Mouse (Mus musculus) forebrain, embryonic 16.5 days (tissue): ENCODE data around the gene Tspear. TPM values are rescaled to one million over a fixed set of nuclear protein-coding genes. Genes with fewer than 3 reads are reported as not detected.

ENCODE experiments used
- ATAC-seq: fragments of 200-750 bp; cut with Nextera tagmentation; 2 replicates; pipeline ENCODE4 v1.8.0; 2017; ENCODE audit warnings: mild to moderate bottlenecking, moderate library complexity
- H3K27ac ChIP-seq: fragments of 300-500 bp; sonication (generic); 2 replicates; pipeline ENCODE4 v1.5.1; 2014; ENCODE audit warnings: low read length, control low read depth
- H3K27me3 ChIP-seq: fragments of 300-500 bp; sonication (generic); replicated peaks from 2 replicates; pipeline ENCODE4 v1.6.1; 2014; ENCODE audit warnings: low read length; ENCODE audit not compliant: control insufficient read depth, insufficient read depth
- H3K36me3 ChIP-seq: fragments of 300-500 bp; sonication (generic); 2 replicates; pipeline ENCODE4 v1.6.1; 2014; ENCODE audit not compliant: control insufficient read depth, insufficient read depth
- H3K4me1 ChIP-seq: fragments of 300-500 bp; sonication (generic); replicated peaks from 2 replicates; pipeline ENCODE4 v1.6.1; 2014; ENCODE audit warnings: low read length; ENCODE audit not compliant: control insufficient read depth, insufficient read depth
- H3K4me2 ChIP-seq: fragments of 300-500 bp; sonication (generic); 2 replicates; pipeline ENCODE4 v1.6.1; 2014; ENCODE audit warnings: mild to moderate bottlenecking, low read length, control low read depth
- H3K4me3 ChIP-seq: fragments of 300-500 bp; sonication (generic); replicated peaks from 2 replicates; pipeline ENCODE4 v1.5.1; 2014; ENCODE audit warnings: mild to moderate bottlenecking, low read length, control low read depth
- H3K9ac ChIP-seq: fragments of 300-500 bp; sonication (generic); replicated peaks from 2 replicates; pipeline ENCODE4 v1.6.1; 2014; ENCODE audit warnings: low read depth, low read length, control low read depth
- H3K9me3 ChIP-seq: fragments of 300-500 bp; sonication (generic); 2 replicates; pipeline ENCODE4 v1.6.1; 2016; ENCODE audit warnings: low read length; ENCODE audit not compliant: control insufficient read depth
- WGBS: fragments of 180-500 bp; shearing (Covaris S2); extraction: QIAGEN DNeasy Blood & Tissue Kit; methylation state at CpG from one replicate; pipeline ENCODE4 v1.1.7; 2014; 5-methylcytosine and 5-hydroxymethylcytosine counted together
- polyA plus RNA-seq: library from polyadenylated mRNA; unstranded; fragments of >200 nt; fragmentation: Nextera tagmentation; extraction: Ambion mirVana; gene quantifications from 2 replicates; pipeline ENCODE4 v1.2.1, GENCODE M21; 2015

Tspear gene
- polyA plus RNA-seq, 1 experiment from 2014 or later = 0.30 TPM

DNA sequence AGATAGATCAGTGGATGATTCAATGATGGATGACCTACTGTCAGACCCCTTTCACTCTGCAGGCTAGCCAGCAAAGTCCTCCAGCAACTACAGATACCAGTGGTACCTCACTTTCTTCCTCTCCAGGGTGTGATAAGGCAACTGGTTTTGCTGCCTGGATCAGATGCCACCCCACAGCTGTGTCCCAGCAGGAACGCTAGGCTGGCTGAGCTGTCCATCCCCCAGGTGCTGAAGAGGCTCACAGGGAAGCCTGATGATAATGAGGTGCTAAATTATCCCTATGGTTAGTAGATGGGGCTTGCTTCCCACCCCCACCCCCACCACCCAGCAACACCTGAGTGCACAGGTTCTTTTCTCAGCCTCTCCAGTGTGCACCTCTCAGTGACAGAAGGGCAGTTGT, 181.2 kb downstream of the Tspear start:
- WGBS = 50% methylated on average over 1 of the region's 1 CpGs

DNA sequence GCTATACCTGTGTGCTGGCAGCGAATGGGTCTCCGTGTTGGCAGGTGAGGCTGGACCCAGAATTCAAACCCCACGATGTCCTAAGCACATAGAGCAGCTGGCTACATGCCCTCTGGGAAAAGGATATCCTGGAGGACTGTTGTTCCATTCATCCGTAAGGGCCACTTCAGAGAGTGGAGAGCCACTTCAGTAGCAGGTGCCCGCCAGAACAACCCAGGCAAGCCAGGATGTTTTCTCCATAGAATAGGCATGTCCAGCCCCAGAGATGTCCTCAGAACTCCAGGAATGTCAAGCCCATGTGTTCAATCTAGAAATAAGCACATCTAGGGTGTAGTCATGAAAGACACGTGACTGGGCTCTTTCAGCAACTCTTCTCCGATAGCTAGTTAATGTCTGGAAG, 183.3 kb downstream of the Tspear start:
- Histone ChIP-seq H3K4me3 (no peak overlapping the region), H3K27ac (no peak overlapping the region), H3K4me1 (no peaks in the 10 kb centered on the region), H3K9ac (no peak overlapping the region), H3K36me3 (no peaks in the 10 kb centered on the region), H3K4me2 (no peak overlapping the region), H3K27me3 (no peaks in the 10 kb centered on the region), H3K9me3 (no peaks in the 10 kb centered on the region)
- no peak for ATAC-seq
- WGBS = 89% methylated on average over 7 of the region's 7 CpGs

More for the DNA sequence above, 181.2 kb downstream of the Tspear start:
- Histone ChIP-seq H3K9ac (no peak overlapping the region), H3K36me3 (no peaks in the 10 kb centered on the region), H3K27ac (no peak overlapping the region), H3K4me3 (no peak overlapping the region), H3K4me1 (no peaks in the 10 kb centered on the region), H3K27me3 (no peaks in the 10 kb centered on the region), H3K4me2 (no peak overlapping the region), H3K9me3 (no peaks in the 10 kb centered on the region)
- no peak for ATAC-seq

DNA sequence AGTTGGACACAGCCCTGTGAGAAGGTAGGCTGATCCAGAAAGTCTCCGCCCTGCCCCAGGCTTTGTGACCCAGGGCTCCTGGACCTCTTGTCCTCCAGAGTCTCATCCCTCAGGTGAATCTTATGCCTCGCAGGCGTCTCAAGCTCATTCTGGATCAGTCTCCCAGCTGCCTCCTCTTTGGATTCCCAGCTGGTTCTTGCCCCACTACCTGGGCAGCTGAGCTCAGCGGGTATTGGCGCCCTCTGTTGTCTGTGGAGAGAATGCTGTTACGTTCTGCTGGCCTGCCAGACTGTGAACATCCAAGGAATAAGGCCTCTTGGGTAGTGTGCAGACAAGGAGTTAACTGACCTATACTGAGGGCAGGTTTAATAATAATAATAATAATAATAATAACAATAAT, 192.6 kb downstream of the Tspear start:
- 61% methylated on average over 6 of the region's 6 CpGs for WGBS
- H3K27me3 ChIP-seq = no peaks in the 10 kb centered on the region

DNA sequence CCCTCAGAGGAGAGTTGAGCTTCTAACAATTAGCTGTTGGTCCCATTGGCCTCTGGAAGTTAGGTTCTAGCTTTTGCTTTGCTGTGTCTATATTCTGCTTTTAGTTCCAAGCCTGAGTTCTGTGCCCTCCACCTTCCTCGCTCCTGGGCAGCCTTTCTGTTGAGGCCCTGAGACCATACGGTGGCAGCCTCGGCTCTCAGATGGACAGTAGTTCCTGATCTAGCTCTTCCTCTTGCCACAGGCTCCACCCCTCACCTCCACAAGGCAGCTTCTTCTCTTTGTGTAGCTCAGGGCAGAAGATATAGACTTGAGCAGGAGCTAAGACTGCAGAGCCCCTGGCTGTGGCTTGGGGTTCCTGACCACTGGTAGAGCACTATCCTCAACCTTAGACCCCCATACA, 193.9 kb downstream of the Tspear start:
- no peak for ATAC-seq
- Histone ChIP-seq H3K9ac (no peak overlapping the region), H3K4me3 (no peak overlapping the region), H3K4me1 (no peaks in the 10 kb centered on the region), H3K27me3 (no peaks in the 10 kb centered on the region), H3K36me3 (no peaks in the 10 kb centered on the region), H3K4me2 (no peak overlapping the region), H3K27ac (no peak overlapping the region), H3K9me3 (no peaks in the 10 kb centered on the region)
- WGBS = 73% methylated on average over 3 of the region's 3 CpGs

More for the DNA sequence above, 192.6 kb downstream of the Tspear start:
- Histone ChIP-seq H3K4me2 (no peak overlapping the region), H3K27ac (no peak overlapping the region), H3K4me3 (no peak overlapping the region), H3K9me3 (no peaks in the 10 kb centered on the region), H3K36me3 (no peaks in the 10 kb centered on the region), H3K9ac (no peak overlapping the region), H3K4me1 (no peaks in the 10 kb centered on the region)
- ATAC-seq = no peak

DNA sequence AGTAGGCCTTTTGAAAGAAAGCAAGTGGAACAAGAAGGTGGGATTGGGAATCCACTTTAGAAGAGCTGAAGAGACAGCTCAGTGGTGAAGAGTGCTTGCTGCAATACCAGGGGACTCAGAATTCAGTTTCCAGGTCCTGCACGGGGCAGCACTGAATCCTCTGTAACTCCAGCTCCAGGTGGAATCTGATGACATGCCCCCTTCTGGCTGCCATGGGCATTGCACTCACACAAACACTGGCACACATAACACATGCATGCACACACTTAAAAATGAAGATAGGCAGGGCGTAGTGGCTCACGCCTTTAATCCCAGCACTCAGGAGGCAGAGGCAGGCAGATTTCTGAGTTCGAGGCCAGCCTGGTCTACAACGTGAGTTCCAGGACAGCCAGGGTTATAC, 196.2 kb downstream of the Tspear start:
- no peaks in the 10 kb centered on the region for H3K27me3 ChIP-seq
- H3K4me3 ChIP-seq = no peak overlapping the region
- no peaks in the 10 kb centered on the region for H3K9me3 ChIP-seq
- H3K4me2 ChIP-seq = no peak overlapping the region
- no peaks in the 10 kb centered on the region for H3K36me3 ChIP-seq
- H3K27ac ChIP-seq = no peak overlapping the region
- 90% methylated on average over 5 of the region's 5 CpGs for WGBS
- H3K4me1 ChIP-seq = no peaks in the 10 kb centered on the region
- no peak for ATAC-seq
- H3K9ac ChIP-seq = no peak overlapping the region

DNA sequence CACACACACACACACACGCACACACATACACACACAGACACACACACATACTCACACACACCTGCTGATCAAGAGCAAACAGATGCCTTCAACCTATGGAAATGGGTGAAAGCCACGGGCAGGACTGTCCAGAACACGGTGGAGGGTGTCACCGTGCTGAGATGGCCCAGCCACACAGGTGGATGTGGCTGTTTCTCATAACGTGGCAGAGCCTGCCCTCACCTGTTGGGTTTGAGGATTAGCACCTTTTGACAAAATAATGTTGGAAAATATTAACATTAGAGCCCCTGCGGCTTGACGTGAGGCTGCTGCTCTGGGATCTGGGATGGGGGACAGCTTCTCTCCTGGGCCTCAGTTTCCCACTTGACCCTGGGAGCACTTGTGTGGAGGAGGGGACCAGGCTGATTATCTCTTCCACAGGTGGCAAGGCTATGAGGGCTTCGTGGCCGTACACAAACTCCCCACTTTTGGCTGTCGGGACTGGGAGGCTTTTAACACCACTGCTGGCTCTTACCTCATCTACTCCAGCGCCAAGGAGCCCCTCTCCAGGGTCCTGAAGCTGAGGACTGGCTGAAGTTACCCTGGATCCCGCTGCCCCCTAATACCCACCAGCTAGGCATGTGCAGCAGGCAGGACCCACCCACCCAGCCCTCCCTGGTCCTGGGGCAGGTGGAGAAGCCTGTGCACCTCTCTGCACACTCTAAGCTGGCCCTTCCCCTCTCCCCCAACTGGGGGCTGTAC, 199.8 kb downstream of the Tspear start:
- Histone ChIP-seq H3K4me3 (no peak overlapping the region), H3K9ac (no peak overlapping the region), H3K36me3 (no peaks in the 10 kb centered on the region), H3K27me3 (no peaks in the 10 kb centered on the region), H3K4me2 (no peak overlapping the region), H3K27ac (no peak overlapping the region), H3K9me3 (0 out of 2 replicates have a peak, but pooled peaks cover 3% of the 10 kb centered on the region), H3K4me1 (no peaks in the 10 kb centered on the region)
- 53% methylated on average over 12 of the region's 12 CpGs for WGBS
- no peak for ATAC-seq

DNA sequence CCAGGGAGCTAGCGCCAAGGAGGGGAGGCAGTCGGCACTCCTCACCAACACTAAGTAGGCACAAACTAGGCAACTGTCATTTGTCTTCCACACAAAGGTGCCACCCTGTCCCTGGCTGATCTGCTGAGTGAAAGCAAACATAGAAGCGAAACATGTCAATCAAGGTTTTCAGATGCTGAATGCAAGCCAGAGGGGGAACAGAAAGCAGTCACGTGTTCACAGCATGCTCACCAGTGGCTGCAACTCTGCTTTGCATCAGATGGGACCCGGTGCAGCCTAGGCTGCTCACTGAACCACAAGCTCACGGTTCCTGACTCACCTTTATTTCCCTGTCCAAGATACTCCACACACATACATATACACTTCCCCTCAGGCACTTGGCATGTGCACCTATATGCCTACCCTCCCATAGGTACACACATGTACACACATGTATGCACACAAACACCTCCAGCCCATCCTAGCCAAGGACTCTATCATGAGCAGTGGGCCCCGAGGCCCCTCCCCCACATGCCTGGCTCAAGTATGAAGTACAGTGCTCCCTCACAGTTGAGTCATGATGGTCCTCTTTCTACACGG, 204.7 kb downstream of the Tspear start:
- no peak for ATAC-seq
- WGBS = 77% methylated on average over 8 of the region's 8 CpGs
- no peaks in the 10 kb centered on the region for H3K27me3 ChIP-seq
- no peaks in the 10 kb centered on the region for H3K4me1 ChIP-seq
- H3K9me3 ChIP-seq = 0 out of 2 replicates have a peak, but pooled peaks cover 3% of the 10 kb centered on the region
- no peaks in the 10 kb centered on the region for H3K36me3 ChIP-seq
- H3K4me2 ChIP-seq = no peak overlapping the region
- no peak overlapping the region for H3K4me3 ChIP-seq
- no peak overlapping the region for H3K27ac ChIP-seq
- no peak overlapping the region for H3K9ac ChIP-seq

DNA sequence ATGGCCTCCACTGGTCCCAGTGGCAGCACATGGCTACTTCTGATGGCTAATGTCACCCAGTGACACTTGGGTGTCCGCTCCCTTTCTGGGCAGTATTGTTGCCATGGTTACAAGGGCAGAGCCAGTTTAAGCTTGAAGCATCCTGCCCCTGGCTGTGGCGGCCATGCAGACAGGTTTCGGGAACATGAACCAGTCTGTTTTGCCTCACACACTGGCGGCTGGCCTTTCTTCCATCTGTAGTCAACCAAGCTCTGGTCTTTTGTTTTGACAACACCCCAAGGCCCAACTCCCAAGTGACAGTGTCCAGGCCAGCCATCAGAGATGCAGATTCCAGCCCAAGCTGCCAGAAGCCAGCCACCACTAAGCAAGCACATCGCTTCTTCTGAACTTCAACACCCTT, 209.2 kb downstream of the Tspear start:
- Histone ChIP-seq H3K27me3 (no peaks in the 10 kb centered on the region), H3K9me3 (no peaks in the 10 kb centered on the region), H3K27ac (no peak overlapping the region), H3K36me3 (no peaks in the 10 kb centered on the region), H3K4me3 (no peak overlapping the region), H3K4me1 (no peaks in the 10 kb centered on the region), H3K4me2 (no peak overlapping the region), H3K9ac (no peak overlapping the region)
- WGBS = 67% methylated on average over 5 of the region's 5 CpGs
- no peak for ATAC-seq

DNA sequence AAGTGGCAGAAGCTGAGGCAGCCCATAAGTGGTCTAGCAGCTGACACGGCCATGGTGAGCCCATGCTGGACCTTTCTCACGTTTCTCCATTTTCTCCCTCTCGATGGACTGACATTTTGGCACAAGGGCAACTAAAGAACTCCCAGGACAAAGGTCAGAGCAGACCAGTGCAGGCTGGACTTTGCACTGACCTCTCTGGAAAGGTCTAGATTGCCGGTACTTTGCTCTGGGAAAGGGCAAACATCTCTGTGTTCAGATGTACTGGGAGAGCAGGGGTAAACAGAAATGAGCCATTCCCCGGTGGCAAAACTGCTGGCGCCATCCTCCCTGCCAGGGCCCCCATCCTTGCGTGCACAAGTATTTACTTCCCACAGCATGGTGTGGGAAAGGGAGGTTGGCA, 213.8 kb downstream of the Tspear start:
- ATAC-seq = no peak
- Histone ChIP-seq H3K4me3 (no peak overlapping the region), H3K4me1 (0 out of 2 replicates have a peak, but pooled peaks cover 5% of the 10 kb centered on the region), H3K9ac (no peak overlapping the region), H3K9me3 (no peaks in the 10 kb centered on the region), H3K27me3 (no peaks in the 10 kb centered on the region), H3K4me2 (no peak overlapping the region), H3K36me3 (no peaks in the 10 kb centered on the region), H3K27ac (no peak overlapping the region)
- WGBS = 74% methylated on average over 7 of the region's 7 CpGs
